Mouse (Mus musculus): ENCODE data around the gene Ywhaq.

Ywhaq gene

DNA sequence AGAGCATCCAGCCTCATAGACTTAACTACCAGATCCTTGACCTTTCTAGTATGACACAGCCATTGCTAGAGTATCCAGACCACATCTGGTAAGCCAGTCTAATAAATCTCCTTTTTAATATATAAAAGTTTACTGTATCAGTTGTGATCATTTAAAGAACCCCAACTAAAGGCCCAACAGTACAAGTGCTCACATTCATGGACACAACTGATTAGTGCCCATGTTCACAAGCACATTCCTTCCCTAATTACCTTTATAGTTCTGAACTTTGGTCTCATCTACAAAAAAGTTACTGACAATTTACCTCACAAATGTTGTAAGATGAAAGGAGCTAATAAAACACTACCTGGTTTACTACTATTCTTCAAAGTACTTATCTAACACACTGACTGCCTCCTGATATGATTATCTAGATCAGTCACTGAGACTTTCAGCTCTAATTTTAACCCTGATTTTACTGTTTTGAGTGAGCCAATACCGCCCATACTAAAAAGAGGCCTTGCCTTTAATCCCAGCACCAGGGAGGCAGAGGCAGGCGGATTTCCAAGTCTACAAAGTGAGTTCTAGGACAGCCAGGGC is 8.6 kb downstream of the Ywhaq start:
- DNase-seq: no peak

DNA sequence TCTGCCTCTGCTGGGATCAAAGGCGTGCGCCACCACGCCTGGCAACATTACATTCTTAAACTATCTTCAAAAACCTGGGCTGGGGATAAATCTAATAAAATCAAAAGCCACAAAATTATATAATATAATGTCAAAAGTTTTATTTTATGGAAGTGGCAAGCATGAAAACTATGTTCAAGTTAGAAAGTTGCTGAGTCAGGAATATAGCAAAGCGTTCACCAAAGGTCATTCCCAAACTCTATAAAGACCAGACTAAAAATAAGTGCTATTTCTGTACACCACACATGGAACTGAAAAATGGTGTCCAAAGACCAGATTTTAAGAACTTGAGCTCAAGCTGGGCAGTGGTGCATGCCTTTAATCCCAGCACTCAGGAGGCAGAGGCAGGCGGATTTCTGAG is 14.7 kb downstream of the Ywhaq start:
- DNase-seq: no peak

DNA sequence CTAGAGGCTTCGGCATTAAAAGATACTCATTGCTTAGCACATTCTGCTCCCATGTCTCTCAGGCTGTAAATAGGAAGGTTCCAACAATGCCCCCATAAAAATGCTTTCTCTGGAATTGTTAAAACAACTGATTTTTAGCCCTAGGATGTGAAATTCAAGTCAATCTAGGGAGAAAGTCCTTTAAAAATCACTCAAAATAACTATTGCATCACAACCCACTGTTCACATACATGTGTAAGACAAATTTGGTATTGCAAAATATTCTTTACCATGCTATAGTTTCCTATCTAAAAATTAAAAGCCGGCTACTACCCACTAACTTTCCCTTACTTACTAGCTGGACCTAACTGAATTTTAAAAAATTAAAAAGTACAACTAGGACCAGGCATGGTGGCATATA is 31.2 kb downstream of the Ywhaq start:
- DNase-seq: no peak

DNA sequence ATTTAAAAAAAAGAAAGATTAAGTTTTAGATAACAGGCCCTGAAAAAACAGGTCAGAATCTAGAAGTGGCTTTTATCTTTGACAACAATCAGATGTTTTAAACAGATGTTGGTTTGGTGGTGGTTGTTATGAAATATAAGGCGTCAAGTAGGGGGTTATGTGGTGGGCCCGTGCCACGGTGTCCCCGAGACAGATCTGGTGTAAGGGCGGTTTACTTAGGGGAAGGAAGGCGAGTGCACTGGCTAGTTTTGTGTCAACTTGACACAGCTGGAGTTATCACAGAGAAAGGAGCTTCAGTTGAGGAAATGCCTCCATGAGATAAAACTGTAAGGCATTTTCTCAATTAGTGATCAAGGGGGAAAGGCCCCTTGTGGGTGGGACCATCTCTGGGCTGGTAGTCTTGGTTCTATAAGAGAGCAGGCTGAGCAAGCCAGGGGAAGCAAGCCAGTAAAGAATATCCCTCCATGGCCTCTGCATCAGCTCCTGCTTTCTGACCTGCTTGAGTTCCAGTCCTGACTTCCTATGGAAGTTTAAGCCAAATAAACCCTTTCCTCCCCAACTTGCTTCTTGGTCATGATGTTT is 38.6 kb downstream of the Ywhaq start:
- peak; percentile 47 for DNase-seq

DNA sequence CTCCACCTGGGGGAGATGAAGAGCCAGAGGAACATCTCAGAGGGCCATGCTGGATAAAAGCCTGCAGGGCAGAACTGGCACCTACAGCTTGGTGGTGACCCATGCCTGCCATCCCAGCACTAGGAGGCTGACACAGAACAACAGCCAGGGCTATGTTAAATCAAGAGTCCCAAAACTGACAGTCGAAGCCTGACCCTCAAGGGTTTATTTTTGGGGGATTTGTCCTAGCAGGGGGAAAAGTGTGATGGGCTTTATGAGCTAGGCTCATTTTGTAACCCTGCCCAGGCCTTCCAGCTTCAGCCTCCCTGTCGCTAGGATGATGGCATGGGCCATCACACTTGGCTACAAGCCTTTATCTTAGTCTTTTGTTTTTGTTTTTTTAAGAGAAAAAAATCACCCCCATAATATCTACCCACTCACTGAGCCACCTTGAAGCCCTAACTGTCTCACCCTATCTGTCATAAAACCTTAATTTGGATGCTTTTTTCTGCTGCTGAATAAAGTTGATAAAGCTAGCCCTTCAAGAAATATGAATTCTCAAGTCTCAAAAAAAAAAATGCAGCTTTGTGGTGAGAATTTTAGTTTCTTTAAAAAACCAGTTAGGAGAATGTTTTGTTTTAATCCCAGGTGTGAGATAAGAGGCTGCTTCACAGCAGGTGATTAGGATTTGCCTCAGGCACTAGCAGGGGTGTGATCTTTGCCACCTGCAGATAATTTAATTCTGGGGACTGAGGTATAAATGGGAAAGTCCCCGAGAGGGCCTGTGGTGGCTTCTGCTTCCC is 41.9 kb downstream of the Ywhaq start:
- DNase-seq: no peak

DNA sequence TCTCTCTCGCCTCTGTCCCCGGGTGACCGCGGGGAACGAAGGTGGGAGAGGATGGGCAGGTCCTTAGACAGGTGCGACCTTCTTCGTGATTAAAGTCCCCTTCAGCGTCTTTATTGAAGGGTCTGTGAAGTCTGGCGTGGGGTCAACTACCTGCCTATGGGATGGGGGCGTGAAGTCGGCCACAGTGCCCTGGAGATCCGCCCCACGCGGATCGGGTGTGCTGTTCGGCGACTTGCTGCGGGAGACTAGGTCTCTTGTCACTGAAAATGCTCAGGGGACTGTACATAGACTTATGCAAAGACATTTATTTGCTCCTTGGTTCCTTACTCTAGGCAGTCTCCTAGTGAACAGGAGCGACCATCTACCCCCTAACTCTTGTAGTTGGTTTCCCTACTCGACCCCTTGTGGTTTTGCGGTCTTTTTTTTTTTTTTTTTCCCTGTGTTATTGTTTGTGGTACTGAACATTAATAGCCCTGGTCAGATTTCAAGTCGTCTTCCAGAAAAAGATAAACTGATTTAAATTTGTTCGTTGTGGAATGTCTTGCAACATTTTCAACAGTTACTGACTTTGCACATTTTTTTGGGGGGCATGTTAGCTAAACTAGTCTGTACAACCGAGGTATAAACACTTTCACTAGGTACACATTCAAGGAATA is 43.5 kb downstream of the Ywhaq start:
- DNase-seq: no peak

DNA sequence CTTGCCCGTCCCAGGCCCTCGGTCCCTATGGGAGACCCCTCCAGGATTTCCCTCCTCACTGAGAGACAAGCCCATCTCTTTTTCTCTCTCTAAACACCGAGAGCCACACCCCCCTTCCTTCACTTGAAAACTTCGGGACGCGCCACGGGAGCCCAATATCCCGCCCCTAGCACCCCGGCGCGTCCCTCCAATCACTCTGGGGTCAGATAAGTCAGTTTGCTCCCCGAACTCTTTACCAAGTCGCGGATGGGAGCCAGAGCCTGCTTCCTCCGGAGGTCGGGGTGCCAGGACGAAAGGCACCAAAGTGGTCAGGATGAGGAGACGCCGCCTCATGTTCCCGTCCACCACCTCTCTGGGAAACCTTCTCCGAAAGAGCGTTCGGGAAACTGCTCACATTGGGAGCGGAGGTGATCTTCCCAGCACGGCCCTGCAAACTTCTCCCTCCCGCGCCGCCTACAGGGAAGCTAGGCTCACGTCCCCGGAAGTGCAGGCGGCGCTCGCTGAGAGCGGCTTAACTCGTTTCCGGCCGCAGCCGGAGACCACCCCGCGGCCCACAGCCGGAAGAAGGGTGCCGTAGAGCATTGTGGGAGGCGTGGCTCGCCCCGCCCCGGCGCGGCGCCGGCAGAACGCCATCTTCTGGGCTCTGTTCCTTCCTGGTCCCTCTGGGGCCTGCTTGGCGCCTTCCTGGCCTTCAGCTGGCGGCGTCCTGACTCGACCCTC is 44.2 kb downstream of the Ywhaq start, which contains the start of gene Adam17:
Gene Adam17 (minus strand): TSS at position 533 of the 720 bp plus-strand sequence.
- peak; percentile 96 for DNase-seq

DNA sequence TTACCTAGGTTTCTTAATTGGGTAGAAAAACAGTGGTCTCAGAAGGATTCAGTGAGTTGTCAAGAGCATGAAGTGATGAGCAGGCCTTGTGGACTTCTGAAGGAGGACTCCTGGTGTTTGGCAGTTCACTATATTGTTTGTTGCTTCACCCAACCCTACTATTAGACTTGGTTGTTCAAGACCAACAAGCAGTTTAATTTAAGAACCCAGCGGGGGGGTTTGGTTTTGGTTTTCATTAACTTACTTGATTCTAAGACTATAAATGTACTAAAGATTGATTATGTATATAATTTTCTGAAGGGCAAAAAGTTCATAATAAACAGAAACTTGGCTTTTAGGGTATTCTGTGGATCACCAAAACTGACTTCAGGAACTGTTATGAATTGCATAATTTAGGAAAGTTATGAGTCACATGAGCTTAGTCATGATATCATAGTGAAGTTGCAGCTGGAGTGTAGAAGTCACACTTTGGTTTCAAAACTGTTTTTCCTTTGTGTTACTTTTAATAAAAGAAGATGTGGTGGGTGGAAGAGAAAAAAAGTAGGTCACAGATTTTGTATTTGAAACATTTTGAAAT is 47.3 kb downstream of the Ywhaq start:
- DNase-seq: no peak

DNA sequence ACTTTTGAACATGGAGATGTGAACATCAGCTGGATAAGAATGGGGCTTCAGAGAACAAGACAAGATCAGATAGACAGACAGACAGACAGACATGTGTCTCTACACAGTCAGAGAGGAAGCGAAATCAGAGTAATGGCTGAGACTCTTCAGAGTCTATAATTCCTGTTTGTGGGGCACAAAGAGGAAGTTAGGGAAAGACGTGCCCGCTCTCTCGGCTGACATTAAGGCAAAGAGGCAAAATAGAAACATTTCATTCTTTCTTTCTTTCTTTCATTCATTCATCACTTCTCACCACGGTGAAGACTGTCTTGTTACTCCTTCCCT is 48.4 kb downstream of the Ywhaq start:
- DNase-seq: no peak

DNA sequence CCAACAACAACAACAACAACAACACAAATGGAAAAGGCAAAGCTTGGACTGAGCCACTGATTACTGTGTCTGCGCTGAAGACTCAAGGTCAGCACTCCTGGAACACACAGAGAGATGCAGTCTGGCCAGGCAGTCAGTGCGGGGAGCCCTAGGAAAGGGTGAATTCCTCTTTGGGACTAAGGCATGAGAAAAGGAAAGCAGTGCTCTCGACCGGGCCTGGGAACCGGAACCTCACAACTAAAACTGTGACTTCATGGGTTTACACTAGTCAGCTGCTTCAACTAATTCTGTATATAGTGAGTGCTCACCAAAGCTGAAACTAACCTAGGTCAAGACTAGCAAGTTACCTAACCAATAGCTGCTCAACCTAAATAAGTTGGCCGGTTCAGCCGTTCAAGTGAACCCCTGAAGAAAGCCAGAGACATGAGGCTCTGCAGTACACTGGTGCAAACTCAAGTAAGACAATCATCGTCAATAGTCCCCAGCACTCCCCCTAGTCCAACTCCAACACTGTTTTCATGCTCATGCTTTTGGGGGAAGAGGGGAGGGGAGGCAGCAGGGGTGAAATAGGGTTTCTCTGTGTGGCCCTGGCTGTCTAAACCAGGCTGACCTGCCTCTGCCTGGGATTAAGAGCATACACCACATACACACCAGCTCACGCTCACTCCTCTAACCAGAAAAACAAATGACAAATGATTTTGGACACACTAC is 48.9 kb downstream of the Ywhaq start:
- no peak for DNase-seq

DNA sequence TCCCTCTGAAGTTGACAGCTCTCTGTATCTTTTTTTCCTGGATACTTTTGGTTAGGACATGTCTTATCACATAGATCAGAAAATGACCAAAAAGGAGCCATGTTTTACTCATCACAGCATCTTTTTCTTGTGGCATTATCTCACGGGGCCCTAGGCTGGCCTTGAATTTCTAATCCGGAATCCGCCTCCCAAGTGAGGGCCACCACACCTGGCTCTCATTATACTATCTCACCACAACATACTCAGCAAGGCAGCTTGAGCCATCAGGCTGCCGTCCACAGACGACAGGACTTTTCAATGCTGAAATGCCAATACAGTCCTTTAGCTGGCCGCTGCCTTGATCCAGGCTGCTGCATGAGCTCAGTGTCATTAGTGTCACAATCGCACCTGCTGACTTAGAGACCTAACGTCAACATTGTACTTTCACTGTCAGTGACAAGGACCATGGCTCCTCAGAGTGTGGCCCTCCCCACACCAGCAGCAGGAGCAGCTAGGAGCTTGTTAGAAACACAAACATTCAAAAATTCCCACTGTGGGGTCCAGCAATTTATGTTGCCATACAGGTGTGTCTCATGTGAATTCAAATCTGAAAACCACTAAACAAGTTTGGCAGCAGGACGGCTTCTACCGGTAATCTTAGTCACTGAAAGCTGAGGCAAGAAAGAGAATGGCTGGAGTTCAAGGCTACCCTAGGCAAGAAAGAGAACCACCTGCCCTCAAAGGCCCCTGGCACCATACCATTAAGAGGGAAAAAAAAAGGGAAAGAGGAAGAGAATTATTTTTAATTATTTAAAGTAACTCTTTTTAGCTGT is 52.6 kb downstream of the Ywhaq start:
- DNase-seq: no peak

DNA sequence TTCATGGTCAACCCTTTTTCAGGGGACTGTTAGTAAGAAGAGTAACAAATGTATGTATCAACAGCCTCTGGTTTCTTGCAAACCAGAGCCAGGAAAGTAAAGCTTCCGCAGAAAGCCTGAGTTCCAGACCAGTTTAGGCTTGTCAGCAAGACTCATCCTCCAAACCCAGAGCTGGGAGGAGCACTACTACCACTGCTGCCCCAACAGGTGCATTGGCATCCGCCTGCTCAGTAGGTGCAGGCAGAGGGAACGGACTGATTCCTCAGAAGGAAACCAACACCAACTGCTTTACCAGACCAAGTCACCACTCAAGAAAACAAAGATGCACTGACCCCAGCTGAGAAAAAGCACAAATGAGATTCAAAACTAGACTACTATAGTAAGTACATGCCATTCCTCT is 54.2 kb downstream of the Ywhaq start:
- DNase-seq: no peak

DNA sequence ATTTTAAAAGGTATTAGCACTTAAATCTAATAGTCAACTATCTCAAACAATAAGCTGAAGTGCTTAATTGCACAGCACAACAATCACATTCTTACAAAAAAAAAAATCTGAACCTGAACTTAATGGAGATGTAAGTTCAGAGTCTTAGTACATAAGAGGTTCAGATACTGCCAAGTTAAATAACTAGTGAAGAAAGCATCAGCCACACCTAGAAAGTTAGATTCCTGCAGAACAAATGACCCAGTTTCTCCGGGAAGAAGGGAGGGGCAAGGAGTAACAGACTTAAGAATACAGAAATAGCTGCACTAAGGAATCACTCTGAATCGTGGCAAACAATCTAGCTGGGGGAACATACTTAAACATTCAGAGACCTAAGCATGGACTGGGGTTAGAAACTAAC is 54.8 kb downstream of the Ywhaq start:
- no peak for DNase-seq

DNA sequence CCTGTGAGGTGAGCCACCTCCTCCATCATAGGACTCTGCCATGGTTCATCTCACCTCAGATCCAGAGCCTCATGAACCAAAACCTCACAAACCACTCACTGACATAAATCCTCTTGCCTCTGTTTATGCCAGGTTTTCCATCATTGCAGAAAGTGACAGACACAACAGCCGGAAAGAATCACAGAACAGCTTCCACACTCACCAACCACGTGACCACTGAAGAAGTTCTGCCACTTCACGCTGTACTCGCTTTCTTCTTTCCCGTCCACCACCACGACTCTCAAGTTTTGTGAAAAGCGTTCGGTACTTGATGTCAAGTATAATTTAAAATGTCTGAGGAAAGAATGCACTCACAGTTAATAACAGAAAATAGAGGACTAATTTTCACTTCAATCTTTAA is 63.8 kb downstream of the Ywhaq start:
- DNase-seq: no peak

DNA sequence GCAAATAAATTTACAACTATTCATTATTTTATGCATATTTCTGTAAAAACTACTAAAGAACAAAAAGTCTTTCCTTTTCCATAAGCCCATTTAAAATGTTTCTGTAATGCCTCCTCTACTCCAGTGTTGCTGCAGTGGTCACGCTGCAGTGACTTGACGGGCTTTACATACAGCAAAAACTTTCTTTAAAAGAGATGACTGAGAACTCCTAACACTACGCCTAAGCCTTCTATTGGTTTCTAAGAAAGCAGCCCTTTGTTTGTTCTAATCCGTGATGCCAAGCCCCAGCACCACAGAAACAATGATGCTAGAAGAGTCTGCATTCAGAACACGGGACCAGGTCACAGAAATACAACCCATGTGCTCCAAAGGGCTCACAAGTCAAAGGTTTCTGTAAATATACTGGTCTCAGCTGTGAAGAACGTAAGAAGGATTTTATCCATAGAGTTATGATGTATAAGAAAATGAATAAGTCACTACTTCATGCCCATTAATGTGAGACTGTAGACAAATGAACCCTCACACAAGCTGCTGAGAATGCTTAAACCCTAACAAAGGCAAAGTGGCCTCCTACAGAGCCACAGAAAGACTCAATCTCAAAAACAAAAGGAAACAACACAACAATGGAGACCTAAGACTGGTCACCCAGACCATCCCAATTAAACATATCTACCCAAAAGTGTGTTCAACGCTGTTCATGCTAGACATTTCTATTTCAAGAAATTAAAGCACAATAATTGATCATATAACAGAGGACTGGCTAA is 67.1 kb downstream of the Ywhaq start:
- no peak for DNase-seq

DNA sequence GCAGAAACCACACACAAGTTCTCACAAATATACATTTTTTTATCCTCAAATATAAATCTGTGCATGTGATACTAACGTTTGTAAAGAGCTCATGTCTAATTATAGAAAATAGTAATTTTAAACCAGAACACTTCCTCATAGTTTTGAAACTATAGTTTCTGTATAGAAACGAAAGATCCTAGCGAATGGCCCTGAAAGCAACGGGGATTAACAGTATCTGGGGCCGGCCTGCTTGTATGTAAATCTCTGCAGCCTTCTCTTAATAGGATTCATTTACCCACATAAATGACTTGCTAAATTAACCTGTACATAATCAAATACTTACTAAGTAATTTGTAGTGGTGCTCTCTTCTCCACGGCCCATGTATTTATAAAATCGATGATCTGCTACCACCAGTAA is 70.5 kb downstream of the Ywhaq start:
- no peak for DNase-seq

DNA sequence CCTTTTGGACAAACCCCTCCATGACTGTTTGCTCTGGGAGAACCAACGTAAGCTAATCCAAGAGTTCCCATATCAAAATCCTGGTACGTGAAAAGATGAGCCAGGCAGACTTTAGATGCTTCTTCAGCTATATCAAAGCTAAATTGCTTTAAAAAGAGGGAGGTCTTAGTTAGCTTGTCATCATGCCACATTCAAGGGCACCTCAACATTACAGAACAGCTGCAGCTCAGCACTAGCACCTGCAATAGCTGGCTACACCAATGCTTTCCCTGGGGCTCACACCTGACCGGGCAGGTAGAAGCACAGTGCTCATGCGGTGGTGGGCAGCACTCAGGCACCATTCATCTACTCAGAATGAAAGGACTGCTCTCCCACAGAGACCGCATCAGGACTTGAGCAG is 76.8 kb downstream of the Ywhaq start:
- no peak for DNase-seq

Measured in thymus, postnatal 4 days (tissue).